Mouse (Mus musculus) liver, adult 2 months (tissue): Measurements from ENCODE around the gene Trim21. TPM values are rescaled to one million over a fixed set of nuclear protein-coding genes. Genes with fewer than 3 reads are reported as not detected.

Source experiments
- DNase-seq: peaks from one replicate; pipeline ENCODE4 v3.0.0-alpha.2; 2011; ENCODE audit warnings: low read depth, low spot score; ENCODE audit errors: extremely low read depth
- H3K27ac ChIP-seq: fragments of 200-500 bp; replicated peaks from 2 replicates; pipeline ENCODE4 v1.5.1; 2012; ENCODE audit warnings: low read depth, mild to moderate bottlenecking, control low read depth, inconsistent platforms, low read length; ENCODE audit not compliant: insufficient read depth
- H3K27me3 ChIP-seq: fragments of 200-500 bp; 2 replicates; pipeline ENCODE4 v1.6.1; 2012; ENCODE audit warnings: mild to moderate bottlenecking, moderate library complexity, low read length, inconsistent platforms; ENCODE audit not compliant: control insufficient read depth, insufficient read depth
- H3K36me3 ChIP-seq: fragments of 200-500 bp; 2 replicates; pipeline ENCODE4 v1.6.1; 2012; ENCODE audit warnings: low read length, inconsistent platforms; ENCODE audit not compliant: control insufficient read depth, insufficient read depth
- H3K4me1 ChIP-seq: fragments of 200-500 bp; 2 replicates; pipeline ENCODE4 v1.6.1; 2011; ENCODE audit warnings: low read length; ENCODE audit not compliant: control insufficient read depth, insufficient read depth
- H3K4me3 ChIP-seq: fragments of 200-500 bp; 2 replicates; pipeline ENCODE4 v1.5.1; 2011; ENCODE audit warnings: low read depth, mild to moderate bottlenecking, control low read depth, low read length, moderate library complexity; ENCODE audit not compliant: insufficient read depth
- H3K79me2 ChIP-seq: fragments of 200-500 bp; 2 replicates; pipeline ENCODE4 v1.6.1; 2012; ENCODE audit warnings: inconsistent platforms, mild to moderate bottlenecking, low read length, moderate library complexity; ENCODE audit not compliant: control insufficient read depth, insufficient read depth
- H3K9ac ChIP-seq: fragments of 200-500 bp; 2 replicates; pipeline ENCODE4 v1.6.1; 2012; ENCODE audit warnings: low read depth, mild to moderate bottlenecking, control low read depth, inconsistent platforms, low read length
- CTCF ChIP-seq: fragments of 200-500 bp; IDR thresholded peaks from 2 replicates; pipeline ENCODE4 v1.5.1; 2011; ENCODE audit warnings: low read depth, low read length, control low read depth
- POLR2A ChIP-seq: fragments of 200-500 bp; IDR thresholded peaks from 2 replicates; pipeline ENCODE4 v1.6.1; 2011; ENCODE audit warnings: low read length, control low read depth; ENCODE audit not compliant: insufficient read depth; ENCODE audit errors: extremely low read depth
- WGBS: fragments of 180-500 bp; shearing (Covaris S2); methylation state at CpG from one replicate; pipeline ENCODE4 v1.1.7; 2018; 5-methylcytosine and 5-hydroxymethylcytosine counted together
- polyA plus RNA-seq: library from polyadenylated mRNA; depleted of rRNA; stranded (reverse); fragments of >200 nt; gene quantifications from 2 replicates; pipeline ENCODE4 v1.2.3, GENCODE M21; 2012
- total RNA-seq: library from RNA; depleted of rRNA; stranded (reverse); fragments of >200 nt; gene quantifications from 2 replicates; pipeline ENCODE4 v1.2.3, GENCODE M21; 2014

Trim21 gene
- total and polyA plus RNA-seq, 2 experiments = 3.0 to 10.1 TPM

DNA sequence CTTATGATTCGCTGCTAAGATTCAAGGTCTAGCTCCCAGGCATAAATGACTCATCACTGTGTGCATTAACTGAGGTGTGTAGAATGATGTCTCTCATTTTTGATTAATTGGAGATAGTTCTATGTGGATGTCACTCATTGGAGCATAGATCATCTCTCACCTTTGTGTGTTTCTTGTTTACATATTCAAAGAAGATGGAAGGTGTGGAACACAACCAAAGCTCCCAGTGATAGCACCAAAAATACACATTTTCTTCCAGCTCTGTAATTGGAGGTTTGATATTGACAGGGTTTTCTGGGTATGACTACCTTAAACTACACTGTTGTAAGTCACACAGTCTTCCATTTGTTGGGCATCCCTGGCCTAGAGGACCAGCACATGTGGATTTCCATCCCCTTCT is 30.8 kb downstream of the Trim21 start, which contains the start of gene Olfr547:
Olfr547 (plus strand) TSS at position 301 of the 400 bp plus-strand sequence.
- no peak for DNase-seq
- Histone ChIP-seq H3K79me2 (no peaks in the 10 kb centered on the region), H3K4me3 (no peak within 1 kb of the TSS), H3K36me3 (no peaks in the 10 kb centered on the region), H3K4me1 (no peaks in the 10 kb centered on the region), H3K27ac (no peak within 1 kb of the TSS), H3K9ac (no peak within 1 kb of the TSS), H3K27me3 (no peaks in the 10 kb centered on the region)
- 81% methylated on average over 1 of the region's 1 CpGs for WGBS
- TF ChIP-seq POLR2A (no peak), CTCF (no peak)

DNA sequence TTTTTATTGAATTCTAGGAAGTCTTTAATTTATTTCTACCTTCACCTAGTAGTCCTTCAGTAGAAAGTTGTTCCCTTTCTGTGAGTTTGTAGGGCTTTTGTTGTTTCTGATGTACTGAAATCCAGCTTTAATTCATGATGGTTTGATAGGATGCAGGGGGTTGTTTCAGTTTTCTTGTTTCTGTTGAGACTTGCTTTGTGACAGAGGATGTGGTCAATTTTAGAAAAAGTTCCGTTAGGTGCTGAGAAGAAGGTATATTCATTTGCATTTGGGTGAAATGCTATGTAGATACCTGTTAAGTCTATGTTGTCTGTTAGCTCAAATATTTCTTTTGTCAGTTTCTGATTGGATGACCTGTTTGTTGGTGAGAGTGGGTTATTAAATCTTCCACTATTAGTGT is 36.2 kb downstream of the Trim21 start:
- no peak for DNase-seq
- no peak overlapping the region for H3K27ac ChIP-seq
- no peaks in the 10 kb centered on the region for H3K36me3 ChIP-seq
- WGBS = 81% methylated on average over 1 of the region's 1 CpGs
- no peaks in the 10 kb centered on the region for H3K79me2 ChIP-seq
- no peak overlapping the region for H3K4me3 ChIP-seq
- no peaks in the 10 kb centered on the region for H3K4me1 ChIP-seq
- H3K9ac ChIP-seq = no peak overlapping the region
- no peaks in the 10 kb centered on the region for H3K27me3 ChIP-seq
- TF ChIP-seq CTCF = no peak
- no peak for TF ChIP-seq POLR2A

DNA sequence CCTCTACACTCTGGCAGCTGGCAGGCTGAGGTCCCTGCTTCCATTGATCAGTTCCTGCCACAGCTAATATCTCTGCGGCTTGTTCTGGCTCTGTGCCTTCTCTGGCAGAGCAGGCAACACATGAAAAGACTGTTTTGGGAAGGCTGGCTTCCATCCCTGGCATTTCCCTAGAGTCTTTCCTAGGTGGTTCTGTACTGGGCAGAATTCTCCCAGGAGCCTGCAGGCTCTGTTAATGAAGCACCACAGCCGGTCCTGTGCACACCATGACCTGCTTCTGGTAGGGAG is 48.3 kb downstream of the Trim21 start:
- Histone ChIP-seq H3K27ac (no peak overlapping the region), H3K4me1 (0 out of 2 replicates have a peak, but pooled peaks cover 1% of the 10 kb centered on the region), H3K36me3 (no peaks in the 10 kb centered on the region), H3K4me3 (no peak overlapping the region), H3K9ac (no peak overlapping the region), H3K79me2 (no peaks in the 10 kb centered on the region), H3K27me3 (no peaks in the 10 kb centered on the region)
- peak; percentile 48 for DNase-seq
- WGBS = 42% methylated on average over 2 of the region's 2 CpGs
- TF ChIP-seq POLR2A = no peak
- TF ChIP-seq CTCF = no peak

DNA sequence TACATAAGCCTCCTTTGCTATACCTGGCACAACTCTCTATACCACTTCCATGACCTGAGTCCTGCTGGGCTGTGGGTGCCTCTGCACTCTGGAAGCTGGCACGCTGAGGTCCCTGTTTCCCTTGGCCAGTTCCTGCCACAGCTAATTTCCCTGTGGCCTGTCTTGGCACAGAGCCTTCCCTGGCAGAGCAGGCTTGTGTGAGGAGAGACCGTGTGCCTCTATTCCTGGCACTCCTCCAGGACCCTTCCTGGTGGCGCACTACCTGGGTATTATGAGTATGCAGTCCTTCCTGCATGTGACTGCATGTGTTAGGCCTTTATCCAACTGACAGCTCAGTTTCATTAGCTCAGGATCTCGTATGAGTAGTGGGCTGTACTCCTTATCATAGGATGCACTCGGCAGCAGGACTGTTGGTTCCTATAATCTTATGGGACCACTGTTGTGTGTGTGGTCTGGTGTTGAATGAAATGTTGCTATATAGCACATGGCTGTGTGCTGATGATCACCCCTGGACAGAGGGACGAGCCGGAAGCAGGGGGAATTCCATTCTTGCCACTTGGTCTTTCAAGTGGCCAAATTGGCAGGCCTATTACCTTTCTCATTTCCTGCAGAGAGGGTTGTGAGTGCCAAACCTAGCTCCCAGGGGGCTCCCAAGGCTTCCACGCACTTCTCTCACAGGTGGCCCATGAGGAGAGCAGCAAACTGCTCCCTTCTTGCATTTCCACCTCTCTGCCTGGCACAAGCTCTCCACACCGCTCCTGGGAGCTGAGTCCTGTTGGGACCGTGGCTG is 48.8 kb downstream of the Trim21 start:
- peak; percentile 16 for DNase-seq
- Histone ChIP-seq H3K4me3 (no peak overlapping the region), H3K27ac (no peak overlapping the region)

DNA sequence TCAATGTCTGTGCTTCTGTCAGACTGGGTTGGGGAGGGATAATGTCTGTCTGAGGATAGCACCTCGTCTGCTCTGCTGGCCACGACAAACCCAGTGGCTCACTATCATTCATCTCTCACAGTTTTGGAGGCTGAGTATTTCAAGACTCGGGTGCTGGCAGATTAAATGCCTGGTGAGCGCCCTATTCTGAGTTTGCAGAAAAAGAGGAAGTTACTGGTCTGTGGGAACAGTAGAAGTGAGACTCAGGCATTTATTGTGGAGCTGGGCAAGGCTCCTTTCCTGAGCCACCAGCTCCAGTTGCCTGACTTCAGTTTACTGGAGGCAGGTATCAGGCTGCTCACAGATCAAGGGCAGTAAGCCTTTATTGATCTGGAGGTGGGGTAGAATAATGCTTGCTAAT is 51.1 kb downstream of the Trim21 start:
- H3K9ac ChIP-seq = no peak overlapping the region
- no peak for TF ChIP-seq POLR2A
- no peak for TF ChIP-seq CTCF
- H3K79me2 ChIP-seq = no peaks in the 10 kb centered on the region
- DNase-seq = no peak
- H3K36me3 ChIP-seq = no peaks in the 10 kb centered on the region
- H3K4me3 ChIP-seq = no peak overlapping the region
- WGBS = 72% methylated on average over 4 of the region's 4 CpGs
- 0 out of 2 replicates have a peak, but pooled peaks cover 1% of the 10 kb centered on the region for H3K4me1 ChIP-seq
- no peak overlapping the region for H3K27ac ChIP-seq
- H3K27me3 ChIP-seq = no peaks in the 10 kb centered on the region

More for the DNA sequence above, 48.8 kb downstream of the Trim21 start:
- H3K9ac ChIP-seq = no peak overlapping the region
- no peak for TF ChIP-seq CTCF
- no peak for TF ChIP-seq POLR2A
- no peaks in the 10 kb centered on the region for H3K79me2 ChIP-seq
- 0 out of 2 replicates have a peak, but pooled peaks cover 1% of the 10 kb centered on the region for H3K4me1 ChIP-seq
- no peaks in the 10 kb centered on the region for H3K36me3 ChIP-seq
- no peaks in the 10 kb centered on the region for H3K27me3 ChIP-seq
- WGBS = 46% methylated on average over 10 of the region's 10 CpGs

DNA sequence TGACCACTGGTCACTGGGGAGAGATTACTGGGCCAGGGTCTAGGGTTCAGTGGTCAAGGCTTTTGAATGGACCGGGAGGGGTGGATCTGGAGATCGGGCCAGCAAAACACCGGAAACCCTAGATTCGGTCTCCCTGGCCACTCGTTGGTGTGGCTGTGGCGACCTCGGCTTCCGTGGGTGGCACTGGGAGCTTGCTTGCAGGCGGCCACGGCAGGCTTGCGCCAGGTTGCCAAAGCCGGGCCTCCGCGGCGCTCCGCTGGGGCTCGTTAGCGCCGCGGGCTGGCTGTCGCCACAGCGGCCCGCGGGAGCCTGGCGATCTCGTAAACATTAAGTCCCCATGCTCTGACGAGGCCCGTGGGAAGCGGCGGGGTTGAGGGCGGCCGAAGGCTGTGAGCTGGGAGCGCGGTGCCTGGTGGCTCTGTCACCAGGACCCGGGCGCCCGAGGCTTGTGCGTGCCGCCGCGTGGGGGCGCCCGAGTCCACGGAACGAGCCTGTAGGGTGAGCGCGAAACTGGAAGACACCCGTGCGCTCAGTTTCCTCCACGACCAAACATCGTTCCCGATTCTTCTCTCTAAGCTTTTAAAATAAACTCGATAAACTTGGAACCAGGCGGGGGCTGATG is 52.4 kb downstream of the Trim21 start:
- WGBS = 2% methylated on average over 54 of the region's 54 CpGs
- Histone ChIP-seq H3K4me1 (0 out of 2 replicates have a peak, but pooled peaks cover 1% of the 10 kb centered on the region), H3K36me3 (no peaks in the 10 kb centered on the region), H3K27me3 (no peaks in the 10 kb centered on the region), H3K27ac (no peak overlapping the region), H3K79me2 (no peaks in the 10 kb centered on the region), H3K9ac (peak overlapping the region; percentile 66), H3K4me3 (peak overlapping the region; percentile 51; the same call in 1 of the 2 replicates)
- peak; percentile 29 for DNase-seq
- TF ChIP-seq CTCF = peak; percentile 86
- no peak for TF ChIP-seq POLR2A
